Mouse (Mus musculus): ENCODE results near the gene Ccdc170. TPM values are rescaled to one million over a fixed set of nuclear protein-coding genes. Genes with fewer than 3 reads are reported as not detected.

Gene Ccdc170
- polyA plus RNA-seq, 1 experiment, result not detected

GRCm38 (mm10) chr10:4531933-4532332, 49.6 kb downstream of the Ccdc170 start:
- Histone ChIP-seq H3K36me3 (ENCODE audit: control insufficient read depth, insufficient read depth, low read length) (no peaks in the 10 kb centered on the region), H3K27ac (ENCODE audit: insufficient read depth, low read depth, low read length) (no peak overlapping the region), H3K27me3 (ENCODE audit: control insufficient read depth, insufficient read depth, low read length) (no peaks in the 10 kb centered on the region), H3K4me3 (ENCODE audit: low read depth, low read length) (no peak overlapping the region), H3K4me1 (ENCODE audit: control insufficient read depth, insufficient read depth, insufficient read length, low read length) (0 out of 2 replicates have a peak, but pooled peaks cover 2% of the 10 kb centered on the region)
- no peak for TF ChIP-seq CTCF (IDR thresholded peaks at IDR 0.05; ENCODE audit: extremely low read depth, insufficient read length, insufficient replicate concordance, low read depth, low read length)
- TF ChIP-seq POLR2A (IDR thresholded peaks at IDR 0.05; ENCODE audit: low read depth, low read length), result no peak
- WGBS, result 35% methylated on average over 6 of the region's 6 CpGs

- H3K4me1 ChIP-seq (ENCODE audit: control insufficient read depth, insufficient read depth, insufficient read length, low read length), result 0 out of 2 replicates have a peak, but pooled peaks cover 2% of the 10 kb centered on the region
- WGBS, result 74% methylated on average over 6 of the region's 6 CpGs
- no peaks in the 10 kb centered on the region for H3K27me3 ChIP-seq (ENCODE audit: control insufficient read depth, insufficient read depth, low read length)
- TF ChIP-seq POLR2A (IDR thresholded peaks at IDR 0.05; ENCODE audit: low read depth, low read length), result no peak
- no peak for TF ChIP-seq CTCF (IDR thresholded peaks at IDR 0.05; ENCODE audit: extremely low read depth, insufficient read length, insufficient replicate concordance, low read depth, low read length)
- H3K27ac ChIP-seq (ENCODE audit: insufficient read depth, low read depth, low read length), result no peak overlapping the region
- H3K36me3 ChIP-seq (ENCODE audit: control insufficient read depth, insufficient read depth, low read length), result no peaks in the 10 kb centered on the region
- H3K4me3 ChIP-seq (ENCODE audit: low read depth, low read length), result no peak overlapping the region
Observed at GRCm38 (mm10) chr10:4532731-4533130, 50.4 kb downstream of the Ccdc170 start.

GRCm38 (mm10) chr10:4533873-4534272, 51.6 kb downstream of the Ccdc170 start:
- no peaks in the 10 kb centered on the region for H3K27me3 ChIP-seq (ENCODE audit: control insufficient read depth, insufficient read depth, low read length)
- 85% methylated on average over 11 of the region's 11 CpGs for WGBS
- H3K36me3 ChIP-seq (ENCODE audit: control insufficient read depth, insufficient read depth, low read length), result no peaks in the 10 kb centered on the region
- H3K4me3 ChIP-seq (ENCODE audit: low read depth, low read length), result no peak overlapping the region
- TF ChIP-seq CTCF (IDR thresholded peaks at IDR 0.05; ENCODE audit: extremely low read depth, insufficient read length, insufficient replicate concordance, low read depth, low read length), result no peak
- TF ChIP-seq POLR2A (IDR thresholded peaks at IDR 0.05; ENCODE audit: low read depth, low read length), result no peak
- H3K4me1 ChIP-seq (ENCODE audit: control insufficient read depth, insufficient read depth, insufficient read length, low read length), result 0 out of 2 replicates have a peak, but pooled peaks cover 2% of the 10 kb centered on the region
- H3K27ac ChIP-seq (ENCODE audit: insufficient read depth, low read depth, low read length), result no peak overlapping the region

- no peaks in the 10 kb centered on the region for H3K4me1 ChIP-seq (ENCODE audit: control insufficient read depth, insufficient read depth, insufficient read length, low read length)
Observed at GRCm38 (mm10) chr10:4545550-4545949, 63.2 kb downstream of the Ccdc170 start.

GRCm38 (mm10) chr10:4553442-4554119, 71.3 kb downstream of the Ccdc170 start:
- no peaks in the 10 kb centered on the region for H3K27me3 ChIP-seq (ENCODE audit: control insufficient read depth, insufficient read depth, low read length)
- H3K4me1 ChIP-seq (ENCODE audit: control insufficient read depth, insufficient read depth, insufficient read length, low read length), result 0 out of 2 replicates have a peak, but pooled peaks cover 2% of the 10 kb centered on the region
- H3K4me3 ChIP-seq (ENCODE audit: low read depth, low read length), result no peak overlapping the region
- H3K36me3 ChIP-seq (ENCODE audit: control insufficient read depth, insufficient read depth, low read length), result no peaks in the 10 kb centered on the region
- TF ChIP-seq CTCF (IDR thresholded peaks at IDR 0.05; ENCODE audit: extremely low read depth, insufficient read length, insufficient replicate concordance, low read depth, low read length), result no peak
- no peak for TF ChIP-seq POLR2A (IDR thresholded peaks at IDR 0.05; ENCODE audit: low read depth, low read length)
- no peak overlapping the region for H3K27ac ChIP-seq (ENCODE audit: insufficient read depth, low read depth, low read length)
- 63% methylated on average over 9 of the region's 9 CpGs for WGBS

More at GRCm38 (mm10) chr10:4545550-4545949, 63.2 kb downstream of the Ccdc170 start:
- no peak overlapping the region for H3K27ac ChIP-seq (ENCODE audit: insufficient read depth, low read depth, low read length)
- H3K36me3 ChIP-seq (ENCODE audit: control insufficient read depth, insufficient read depth, low read length), result no peaks in the 10 kb centered on the region
- no peak overlapping the region for H3K4me3 ChIP-seq (ENCODE audit: low read depth, low read length)
- TF ChIP-seq POLR2A (IDR thresholded peaks at IDR 0.05; ENCODE audit: low read depth, low read length), result no peak
- no peak for TF ChIP-seq CTCF (IDR thresholded peaks at IDR 0.05; ENCODE audit: extremely low read depth, insufficient read length, insufficient replicate concordance, low read depth, low read length)
- no peaks in the 10 kb centered on the region for H3K27me3 ChIP-seq (ENCODE audit: control insufficient read depth, insufficient read depth, low read length)
- WGBS, result 95% methylated on average over 2 of the region's 2 CpGs

- Histone ChIP-seq H3K36me3 (ENCODE audit: control insufficient read depth, insufficient read depth, low read length) (no peaks in the 10 kb centered on the region), H3K4me3 (ENCODE audit: low read depth, low read length) (no peak overlapping the region), H3K27ac (ENCODE audit: insufficient read depth, low read depth, low read length) (no peak overlapping the region), H3K4me1 (ENCODE audit: control insufficient read depth, insufficient read depth, insufficient read length, low read length) (0 out of 2 replicates have a peak, but pooled peaks cover 2% of the 10 kb centered on the region), H3K27me3 (ENCODE audit: control insufficient read depth, insufficient read depth, low read length) (no peaks in the 10 kb centered on the region)
- 56% methylated on average over 3 of the region's 3 CpGs for WGBS
- no peak for TF ChIP-seq POLR2A (IDR thresholded peaks at IDR 0.05; ENCODE audit: low read depth, low read length)
- no peak for TF ChIP-seq CTCF (IDR thresholded peaks at IDR 0.05; ENCODE audit: extremely low read depth, insufficient read length, insufficient replicate concordance, low read depth, low read length)
Observed at GRCm38 (mm10) chr10:4556842-4557377, 74.6 kb downstream of the Ccdc170 start.

- Histone ChIP-seq H3K36me3 (ENCODE audit: control insufficient read depth, insufficient read depth, low read length) (no peaks in the 10 kb centered on the region), H3K27ac (ENCODE audit: insufficient read depth, low read depth, low read length) (no peak overlapping the region), H3K4me3 (ENCODE audit: low read depth, low read length) (no peak overlapping the region), H3K27me3 (ENCODE audit: control insufficient read depth, insufficient read depth, low read length) (no peaks in the 10 kb centered on the region), H3K4me1 (ENCODE audit: control insufficient read depth, insufficient read depth, insufficient read length, low read length) (0 out of 2 replicates have a peak, but pooled peaks cover 2% of the 10 kb centered on the region)
- no peak for TF ChIP-seq POLR2A (IDR thresholded peaks at IDR 0.05; ENCODE audit: low read depth, low read length)
- no peak for TF ChIP-seq CTCF (IDR thresholded peaks at IDR 0.05; ENCODE audit: extremely low read depth, insufficient read length, insufficient replicate concordance, low read depth, low read length)
- WGBS, result 50% methylated on average over 4 of the region's 4 CpGs
Observed at GRCm38 (mm10) chr10:4559132-4559531, 76.8 kb downstream of the Ccdc170 start.

Data from small intestine, adult 2 months (tissue).